Mouse (Mus musculus) lung, postnatal 0 days (tissue): ENCODE results near the gene Fam149b. TPM values are rescaled to one million over a fixed set of nuclear protein-coding genes. Genes with fewer than 3 reads are reported as not detected.
A peak's percentile ranks its signal among the peaks of the same experiment; 100 is the strongest.

Experiments used
- ATAC-seq: fragments of 200-750 bp; cut with Nextera tagmentation; 2 replicates; pipeline ENCODE4 v1.8.0; 2017; ENCODE audit warnings: moderate library complexity
- DNase-seq: peaks from one replicate; pipeline ENCODE4 v3.0.0-alpha.2; 2016; ENCODE audit warnings: low spot score
- H3K27ac ChIP-seq: fragments of 300-500 bp; sonication (generic); 2 replicates; pipeline ENCODE4 v1.5.1; 2014; ENCODE audit warnings: antibody characterized with exemption, mild to moderate bottlenecking, low read length, mixed read lengths
- H3K27me3 ChIP-seq: fragments of 300-500 bp; sonication (generic); replicated peaks from 2 replicates; pipeline ENCODE4 v1.6.1; 2014; ENCODE audit warnings: low read length, mixed read lengths; ENCODE audit not compliant: insufficient read depth
- H3K36me3 ChIP-seq: fragments of 300-500 bp; sonication (generic); 2 replicates; pipeline ENCODE4 v1.6.1; 2014; ENCODE audit warnings: low read length, mixed read lengths; ENCODE audit not compliant: insufficient read depth
- H3K4me1 ChIP-seq: fragments of 300-500 bp; sonication (generic); 2 replicates; pipeline ENCODE4 v1.6.1; 2014; ENCODE audit warnings: antibody characterized with exemption, low read depth, low read length, mixed read lengths; ENCODE audit not compliant: insufficient read depth
- H3K4me2 ChIP-seq: fragments of 300-500 bp; sonication (generic); replicated peaks from 2 replicates; pipeline ENCODE4 v1.6.1; 2014; ENCODE audit warnings: low read depth, mild to moderate bottlenecking, low read length, moderate library complexity, mixed read lengths
- H3K4me3 ChIP-seq: fragments of 300-500 bp; sonication (generic); 2 replicates; pipeline ENCODE4 v1.5.1; 2014; ENCODE audit warnings: low read depth, low read length
- H3K9ac ChIP-seq: fragments of 300-500 bp; sonication (generic); replicated peaks from 2 replicates; pipeline ENCODE4 v1.6.1; 2014; ENCODE audit warnings: low read depth, mild to moderate bottlenecking
- H3K9me3 ChIP-seq: fragments of 300-500 bp; sonication (generic); 2 replicates; pipeline ENCODE4 v1.6.1; 2016; ENCODE audit warnings: low read length, mixed read lengths
- CTCF ChIP-seq: IDR thresholded peaks from 2 replicates; pipeline ENCODE4 v1.5.1; 2016; ENCODE audit warnings: antibody characterized with exemption, mild to moderate bottlenecking
- EP300 ChIP-seq: IDR thresholded peaks from 2 replicates; pipeline ENCODE4 v1.6.1; 2016; ENCODE audit warnings: antibody characterized with exemption, mild to moderate bottlenecking, control low read depth
- WGBS: fragments of 180-500 bp; shearing (Covaris S2); extraction: QIAGEN DNeasy Blood & Tissue Kit; methylation state at CpG from one replicate; pipeline ENCODE4 v1.1.7; 2014; 5-methylcytosine and 5-hydroxymethylcytosine counted together
- polyA plus RNA-seq: library from polyadenylated mRNA; unstranded; fragments of >200 nt; fragmentation: Nextera tagmentation; extraction: Ambion mirVana; gene quantifications from 2 replicates; pipeline ENCODE4 v1.2.1, GENCODE M21; 2015

Fam149b gene
- polyA plus RNA-seq, 1 experiment from 2014 or later = 14.7 TPM

GRCm38 (mm10) chr14:20428593-20428992, 80.6 kb downstream of the Fam149b start:
- no peaks in the 10 kb centered on the region for H3K9me3 ChIP-seq
- no peak overlapping the region for H3K27ac ChIP-seq
- ATAC-seq (no peak), DNase-seq (no peak)
- no peaks in the 10 kb centered on the region for H3K27me3 ChIP-seq
- 0 out of 2 replicates have a peak, but pooled peaks have one; percentile 8 for TF ChIP-seq CTCF
- no peak for TF ChIP-seq EP300
- 23% methylated on average over 1 of the region's 1 CpGs for WGBS
- H3K9ac ChIP-seq = no peak overlapping the region
- H3K4me3 ChIP-seq = no peak overlapping the region
- no peak overlapping the region for H3K4me2 ChIP-seq
- no peaks in the 10 kb centered on the region for H3K36me3 ChIP-seq
- no peaks in the 10 kb centered on the region for H3K4me1 ChIP-seq

- WGBS = 39% methylated on average over 1 of the region's 1 CpGs
- Histone ChIP-seq H3K4me3 (no peak overlapping the region), H3K27ac (no peak overlapping the region), H3K9ac (no peak overlapping the region), H3K4me2 (no peak overlapping the region), H3K4me1 (no peaks in the 10 kb centered on the region), H3K9me3 (no peaks in the 10 kb centered on the region), H3K36me3 (no peaks in the 10 kb centered on the region), H3K27me3 (no peaks in the 10 kb centered on the region)
- no peak for TF ChIP-seq EP300
- TF ChIP-seq CTCF = no peak
- DNase-seq (no peak), ATAC-seq (no peak)
Observed at GRCm38 (mm10) chr14:20429833-20430232, 81.9 kb downstream of the Fam149b start.

- WGBS = 55% methylated on average over 6 of the region's 6 CpGs
- TF ChIP-seq CTCF = no peak
- ATAC-seq = no peak
- H3K9ac ChIP-seq = no peak overlapping the region
- no peak overlapping the region for H3K4me2 ChIP-seq
- no peaks in the 10 kb centered on the region for H3K4me1 ChIP-seq
- H3K27me3 ChIP-seq = no peaks in the 10 kb centered on the region
- H3K27ac ChIP-seq = no peak overlapping the region
- no peaks in the 10 kb centered on the region for H3K9me3 ChIP-seq
- H3K4me3 ChIP-seq = no peak overlapping the region
- DNase-seq = no peak
- no peaks in the 10 kb centered on the region for H3K36me3 ChIP-seq
Observed at GRCm38 (mm10) chr14:20431726-20432125, 83.8 kb downstream of the Fam149b start.

GRCm38 (mm10) chr14:20432420-20432819, 84.5 kb downstream of the Fam149b start:
- DNase-seq (no peak), ATAC-seq (no peak)
- TF ChIP-seq CTCF (no peak), EP300 (no peak)
- H3K9me3 ChIP-seq = no peaks in the 10 kb centered on the region
- no peak overlapping the region for H3K27ac ChIP-seq
- no peaks in the 10 kb centered on the region for H3K36me3 ChIP-seq
- 70% methylated on average over 4 of the region's 4 CpGs for WGBS
- no peak overlapping the region for H3K4me3 ChIP-seq
- H3K4me1 ChIP-seq = no peaks in the 10 kb centered on the region
- no peak overlapping the region for H3K4me2 ChIP-seq
- H3K27me3 ChIP-seq = no peaks in the 10 kb centered on the region
- H3K9ac ChIP-seq = no peak overlapping the region

Other genes with a start within 250 kb of the Fam149b start
- 18.6 and 18.9 TPM in 2 replicates for gene Saysd1, start 209.6 kb upstream of the Fam149b start, polyA plus RNA-seq
- gene Kcnk5, start 166.4 kb upstream of the Fam149b start, polyA plus RNA-seq = 4.5 and 5.2 TPM in 2 replicates
- gene Kcnk16, start 79.0 kb upstream of the Fam149b start, polyA plus RNA-seq = 0.20 TPM in 1 of 2 replicates, not detected in the other
- gene Nudt13, start 53.5 kb upstream of the Fam149b start, polyA plus RNA-seq = 12.6 and 13.0 TPM in 2 replicates
- gene Ecd, start within 50 bp of the Fam149b start, polyA plus RNA-seq = 19.0 and 19.1 TPM in 2 replicates
- gene Dnajc9, start 40.7 kb downstream of the Fam149b start, polyA plus RNA-seq = 34.7 and 37.9 TPM in 2 replicates
- gene Mrps16, start 45.5 kb downstream of the Fam149b start, polyA plus RNA-seq = 58.5 and 64.4 TPM in 2 replicates
- 3.7 and 4.0 TPM in 2 replicates for gene Cfap70, start 104.1 kb downstream of the Fam149b start, polyA plus RNA-seq
- gene Anxa7, start 132.0 kb downstream of the Fam149b start, polyA plus RNA-seq = 52.9 and 56.9 TPM in 2 replicates
- gene Mss51, start 148.7 kb downstream of the Fam149b start, polyA plus RNA-seq = 0.20 and 0.38 TPM in 2 replicates
- 24.2 and 26.6 TPM in 2 replicates for gene Ppp3cb, start 198.4 kb downstream of the Fam149b start, polyA plus RNA-seq